Mouse (Mus musculus) olfactory bulb, adult 2 months (tissue): ENCODE results near the gene Lrrc27.

Source experiments
- CTCF ChIP-seq: fragments of 200-500 bp; IDR thresholded peaks from 2 replicates; pipeline ENCODE4 v1.5.1; 2012; ENCODE audit warnings: low read depth, mild to moderate bottlenecking, low read length, moderate library complexity; ENCODE audit not compliant: insufficient read depth
- POLR2A ChIP-seq: fragments of 200-500 bp; IDR thresholded peaks from 2 replicates; pipeline ENCODE4 v1.6.1; 2012; ENCODE audit warnings: mild to moderate bottlenecking, low read depth, low read length, moderate library complexity; ENCODE audit not compliant: insufficient read depth

GRCm38 (mm10) chr7:139253462-139253861 lies 40.7 kb downstream of the Lrrc27 start:
- no peak for TF ChIP-seq CTCF
- no peak for TF ChIP-seq POLR2A
